ENCODE assay signal across 8 mouse cellular contexts in the genomic region with DNA sequence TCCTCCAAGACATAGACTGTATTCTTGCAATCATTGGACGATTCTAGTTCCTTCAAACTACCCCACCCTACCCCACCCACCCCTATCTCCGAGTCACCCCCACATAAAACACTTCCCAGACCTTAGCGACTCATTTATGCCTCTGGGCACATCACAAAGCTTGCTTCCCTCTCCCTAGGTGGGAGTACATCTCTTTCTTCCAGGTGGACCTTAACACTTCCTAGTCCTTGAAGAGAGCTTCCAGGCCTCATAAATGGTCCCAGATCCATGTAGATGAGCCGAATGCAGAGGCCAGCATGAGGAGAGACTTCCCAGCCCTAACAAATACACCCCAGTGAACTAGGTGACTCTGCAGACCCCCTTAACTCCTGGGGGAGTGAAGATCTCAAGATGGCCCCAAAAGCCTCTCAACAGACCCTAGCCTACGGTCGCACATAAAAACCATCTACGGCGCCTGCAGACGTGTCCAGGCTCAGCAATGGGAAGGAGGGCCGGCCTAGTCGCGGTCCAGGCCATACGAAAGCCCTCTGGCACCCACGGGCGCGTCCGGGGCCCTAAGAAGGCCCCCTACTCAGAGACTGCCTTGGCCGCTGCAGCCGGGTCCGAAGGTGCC. TPM values are rescaled to one million over a fixed set of nuclear protein-coding genes. Genes with fewer than 3 reads are reported as not detected.
A peak's percentile ranks its signal among the peaks of the same experiment; 100 is the strongest.
DNase-seq lines count a peak whose midpoint lies in the region; ATAC-seq and TF ChIP-seq lines count a peak whose summit lies in the region.

No protein-coding gene starts in this region.

- peak overlapping the region; percentile 87 for H3K9ac ChIP-seq in liver, adult 2 months (ENCODE audit: low read depth, low read length)
- peak overlapping the region; percentile 99 for H3K9ac ChIP-seq in stomach, embryonic 16.5 days (ENCODE audit: low read length)

- no peak for DNase-seq in cerebellum, adult 2 months
- no peak for DNase-seq in cerebellum, adult 8-10 months
- DNase-seq in testis, postnatal 14 days (ENCODE audit: low spot score), result no peak
- no peak for DNase-seq in liver, adult 2 months (ENCODE audit: extremely low read depth, low read depth, low spot score)
- DNase-seq in adrenal gland, adult 2 months, result no peak
- no peak for DNase-seq in B cell, adult 2 months

- no peaks in the 10 kb centered on the region for H3K9me3 ChIP-seq in stomach, embryonic 16.5 days (replicated peaks; ENCODE audit: control insufficient read depth, low read length)

- no peak for TF ChIP-seq POLR2A in cerebellum, adult 2 months (IDR thresholded peaks at IDR 0.05; ENCODE audit: borderline replicate concordance, insufficient read depth, low read length)
- no peak for TF ChIP-seq POLR2A in testis, adult 2 months (IDR thresholded peaks at IDR 0.05; ENCODE audit: control insufficient read depth, low read depth, low read length)
- no peak for TF ChIP-seq POLR2A in liver, adult 2 months (IDR thresholded peaks at IDR 0.05; ENCODE audit: extremely low read depth, insufficient read depth, low read length)

- H3K36me3 ChIP-seq in testis, adult 2 months (ENCODE audit: control insufficient read depth, insufficient read depth, low read length), result no peaks in the 10 kb centered on the region
- peaks cover 9% of the 10 kb centered on the region for H3K36me3 ChIP-seq in liver, adult 2 months (ENCODE audit: control insufficient read depth, insufficient read depth, low read length)
- H3K36me3 ChIP-seq in stomach, embryonic 16.5 days (ENCODE audit: control insufficient read depth, insufficient read depth, low read length), result peaks cover 11% of the 10 kb centered on the region; the same call in 1 of the 2 replicates

- peaks cover 18% of the 10 kb centered on the region; the same call in 1 of the 2 replicates for H3K79me2 ChIP-seq in liver, adult 2 months (ENCODE audit: control insufficient read depth, insufficient read depth, low read length)

- peak overlapping the region; percentile 72; the same call in 1 of the 2 replicates for H3K27ac ChIP-seq in cerebellum, adult 2 months (ENCODE audit: insufficient read depth, low read length)
- H3K27ac ChIP-seq in testis, adult 2 months (ENCODE audit: control insufficient read depth, insufficient read depth, low read depth, low read length), result peak overlapping the region; percentile 76
- H3K27ac ChIP-seq in liver, adult 2 months (replicated peaks; ENCODE audit: insufficient read depth, low read depth, low read length), result peak overlapping the region; percentile 47
- peak overlapping the region; percentile 100 for H3K27ac ChIP-seq in stomach, embryonic 16.5 days (ENCODE audit: low read length)

- peak overlapping the region; percentile 97 for H3K4me3 ChIP-seq in cerebellum, adult 2 months (replicated peaks; ENCODE audit: insufficient read depth, low read depth, low read length)
- peak overlapping the region; percentile 86 for H3K4me3 ChIP-seq in testis, adult 2 months (ENCODE audit: control insufficient read depth, low read depth, low read length)
- H3K4me3 ChIP-seq in liver, adult 2 months (ENCODE audit: insufficient read depth, low read depth, low read length), result peak overlapping the region; percentile 82
- H3K4me3 ChIP-seq in stomach, embryonic 16.5 days (replicated peaks; ENCODE audit: low read length), result peak overlapping the region; percentile 99

- ATAC-seq in stomach, embryonic 16.5 days (ENCODE audit: insufficient read depth, low FRiP score), result no peak

- TF ChIP-seq CTCF in cerebellum, adult 2 months (IDR thresholded peaks at IDR 0.05; ENCODE audit: borderline replicate concordance, insufficient read depth, low read depth, low read length), result no peak
- TF ChIP-seq CTCF in testis, adult 2 months (IDR thresholded peaks at IDR 0.05; ENCODE audit: control insufficient read depth, insufficient read depth, insufficient replicate concordance, low read depth, low read length), result no peak
- no peak for TF ChIP-seq CTCF in liver, adult 2 months (IDR thresholded peaks at IDR 0.05; ENCODE audit: low read depth, low read length)

- under 1% methylated on average over 20 of the region's 20 CpGs for WGBS in cerebellum, adult 2 months
- WGBS in liver, adult 2 months, result under 1% methylated on average over 20 of the region's 20 CpGs
- 1% methylated on average over 20 of the region's 20 CpGs for WGBS in stomach, embryonic 16.5 days

- no peaks in the 10 kb centered on the region for H3K27me3 ChIP-seq in cerebellum, adult 2 months (ENCODE audit: control insufficient read depth, insufficient read depth, low read length)
- H3K27me3 ChIP-seq in testis, adult 2 months (ENCODE audit: control insufficient read depth, insufficient read depth, low read length), result no peaks in the 10 kb centered on the region
- no peaks in the 10 kb centered on the region for H3K27me3 ChIP-seq in liver, adult 2 months (ENCODE audit: control insufficient read depth, insufficient read depth, low read length)
- H3K27me3 ChIP-seq in stomach, embryonic 16.5 days (ENCODE audit: control insufficient read depth, insufficient read depth, low read length), result no peaks in the 10 kb centered on the region

- peaks cover 7% of the 10 kb centered on the region; the same call in 1 of the 2 replicates for H3K4me1 ChIP-seq in cerebellum, adult 2 months (ENCODE audit: control insufficient read depth, insufficient read depth, low read length)
- H3K4me1 ChIP-seq in testis, adult 2 months (ENCODE audit: control insufficient read depth, insufficient read depth, low read length), result peaks cover 17% of the 10 kb centered on the region
- H3K4me1 ChIP-seq in liver, adult 2 months (ENCODE audit: control insufficient read depth, insufficient read depth, low read length), result 0 out of 2 replicates have a peak, but pooled peaks cover 5% of the 10 kb centered on the region
- peaks cover 10% of the 10 kb centered on the region for H3K4me1 ChIP-seq in stomach, embryonic 16.5 days (ENCODE audit: control insufficient read depth, insufficient read depth, low read length)

- H3K4me2 ChIP-seq in stomach, embryonic 16.5 days (ENCODE audit: low read depth, low read length), result peak overlapping the region; percentile 83

RNA-seq across cellular contexts. Expression of a gene that starts 0.7 kb away (rescaled TPM):
- polyA plus RNA-seq in cerebellum, adult 2 months (2012; rRNA removed), result 115 and 120 TPM in 2 replicates
- polyA plus RNA-seq in testis, adult 2 months (2012; rRNA removed), result 25.1 and 27.4 TPM in 2 replicates
- total RNA-seq in liver, adult 2 months (2014; rRNA removed), result 4.4 and 9.7 TPM in 2 replicates
- polyA plus RNA-seq in liver, adult 2 months (2012; rRNA removed), result 25.7 and 31.8 TPM in 2 replicates
- polyA plus RNA-seq in stomach, embryonic 16.5 days (2015; fragmentation: Nextera tagmentation; extraction: Ambion mirVana), result 22.9 and 24.5 TPM in 2 replicates
- 10 to 100 TPM; 72.0 to 83.7 TPM for total RNA-seq in adrenal gland, adult 2 months (2021)
- polyA plus RNA-seq in adrenal gland, adult 2 months (2012; rRNA removed), result 117 and 121 TPM in 2 replicates

RNA-seq across cellular contexts. Expression of a gene that starts 2.3 kb away (rescaled TPM):
- polyA plus RNA-seq in cerebellum, adult 2 months (2012; rRNA removed), result 29.7 and 29.9 TPM in 2 replicates
- polyA plus RNA-seq in testis, adult 2 months (2012; rRNA removed), result 43.4 and 44.2 TPM in 2 replicates
- 8.9 and 13.9 TPM in 2 replicates for total RNA-seq in liver, adult 2 months (2014; rRNA removed)
- 53.4 and 54.9 TPM in 2 replicates for polyA plus RNA-seq in liver, adult 2 months (2012; rRNA removed)
- polyA plus RNA-seq in stomach, embryonic 16.5 days (2015; fragmentation: Nextera tagmentation; extraction: Ambion mirVana), result 63.6 and 68.0 TPM in 2 replicates
- total RNA-seq in adrenal gland, adult 2 months (2021), result 100 to 1,000 TPM in 1 of 2 experiments, 10 to 100 TPM in 1; 93.7 to 118 TPM
- polyA plus RNA-seq in adrenal gland, adult 2 months (2012; rRNA removed), result 161 and 176 TPM in 2 replicates

RNA-seq across cellular contexts. Expression of a gene that starts 16.9 kb away (rescaled TPM):
- 6.0 and 6.4 TPM in 2 replicates for polyA plus RNA-seq in cerebellum, adult 2 months (2012; rRNA removed)
- 85.4 and 93.5 TPM in 2 replicates for polyA plus RNA-seq in testis, adult 2 months (2012; rRNA removed)
- 4.2 and 5.6 TPM in 2 replicates for total RNA-seq in liver, adult 2 months (2014; rRNA removed)
- polyA plus RNA-seq in liver, adult 2 months (2012; rRNA removed), result 13.3 and 14.5 TPM in 2 replicates
- 43.8 and 45.8 TPM in 2 replicates for polyA plus RNA-seq in stomach, embryonic 16.5 days (2015; fragmentation: Nextera tagmentation; extraction: Ambion mirVana)
- total RNA-seq in adrenal gland, adult 2 months (2021), result 10 to 100 TPM; 20.1 to 20.3 TPM
- polyA plus RNA-seq in adrenal gland, adult 2 months (2012; rRNA removed), result 40.4 and 50.3 TPM in 2 replicates

RNA-seq across cellular contexts. Expression of a gene that starts 18.0 kb away (rescaled TPM):
- polyA plus RNA-seq in cerebellum, adult 2 months (2012; rRNA removed), result 126 and 130 TPM in 2 replicates
- 108 and 114 TPM in 2 replicates for polyA plus RNA-seq in testis, adult 2 months (2012; rRNA removed)
- total RNA-seq in liver, adult 2 months (2014; rRNA removed), result 58.5 and 59.0 TPM in 2 replicates
- 82.0 and 101 TPM in 2 replicates for polyA plus RNA-seq in liver, adult 2 months (2012; rRNA removed)
- polyA plus RNA-seq in stomach, embryonic 16.5 days (2015; fragmentation: Nextera tagmentation; extraction: Ambion mirVana), result 96.2 and 96.4 TPM in 2 replicates
- total RNA-seq in adrenal gland, adult 2 months (2021), result 100 to 1,000 TPM; 105 to 130 TPM
- 93.3 and 98.1 TPM in 2 replicates for polyA plus RNA-seq in adrenal gland, adult 2 months (2012; rRNA removed)

RNA-seq across cellular contexts. Expression of a gene that starts 29.1 kb away (rescaled TPM):
- polyA plus RNA-seq in cerebellum, adult 2 months (2012; rRNA removed), result 225 and 227 TPM in 2 replicates
- polyA plus RNA-seq in testis, adult 2 months (2012; rRNA removed), result 59.6 and 60.1 TPM in 2 replicates
- total RNA-seq in liver, adult 2 months (2014; rRNA removed), result 15.9 and 23.0 TPM in 2 replicates
- polyA plus RNA-seq in liver, adult 2 months (2012; rRNA removed), result 26.0 and 36.1 TPM in 2 replicates
- polyA plus RNA-seq in stomach, embryonic 16.5 days (2015; fragmentation: Nextera tagmentation; extraction: Ambion mirVana), result 302 and 324 TPM in 2 replicates
- total RNA-seq in adrenal gland, adult 2 months (2021), result 100 to 1,000 TPM; 166 to 234 TPM
- polyA plus RNA-seq in adrenal gland, adult 2 months (2012; rRNA removed), result 101 and 122 TPM in 2 replicates

Comparison
In these comparisons a context has a peak if more than half of its experiments do, and no peak if none do; other contexts are left out.
1. H3K27ac ChIP-seq: peak in every context shown above with its lines; median percentile 100 in stomach, embryonic 16.5 days; 76 in testis, adult 2 months; 72 in cerebellum, adult 2 months; 47 in liver, adult 2 months.